ENCODE assay signal across 8 mouse cellular contexts in genomic region chr19:45097868-45098267, GRCm38 (mm10). TPM values are rescaled to one million over a fixed set of nuclear protein-coding genes. Genes with fewer than 3 reads are reported as not detected.
DNase-seq lines count a peak whose midpoint lies in the region; ATAC-seq and TF ChIP-seq lines count a peak whose summit lies in the region.
"Had no signal": no experiment of that assay in that cellular context is flagged by ENCODE, and none has a peak within 500 bp of the region (broad histone marks: within the 10 kb centered on the region; RNA-seq: fewer than 3 reads in every experiment).

No protein-coding gene starts in this region.

- no peak overlapping the region for H3K4me2 ChIP-seq in liver, embryonic 12.5 days
- H3K4me2 ChIP-seq in stomach, postnatal 0 days (replicated peaks; ENCODE audit: low read depth) = no peak overlapping the region
- H3K4me2 ChIP-seq: embryonic facial prominence, embryonic 13.5 days had no signal

- H3K36me3 ChIP-seq in liver, embryonic 12.5 days = no peaks in the 10 kb centered on the region
- no peaks in the 10 kb centered on the region for H3K36me3 ChIP-seq in stomach, postnatal 0 days (ENCODE audit: control insufficient read depth, insufficient read depth, low read length)
- H3K36me3 ChIP-seq: embryonic facial prominence, embryonic 13.5 days had no signal

- in situ Hi-C loops in Patski (cut with MboI; ENCODE audit: low pct_unique_long_range_greater_than_20kb) = no loop called here

- no peak for TF ChIP-seq CTCF in Patski (IDR thresholded peaks at IDR 0.05)
- TF ChIP-seq CTCF in stomach, postnatal 0 days (IDR thresholded peaks at IDR 0.05; ENCODE audit: low read depth) = no peak

- no peak overlapping the region for H3K27ac ChIP-seq in liver, embryonic 12.5 days
- no peak overlapping the region for H3K27ac ChIP-seq in stomach, postnatal 0 days (replicated peaks)
- H3K27ac ChIP-seq: embryonic facial prominence, embryonic 13.5 days had no signal

- peaks cover 31% of the 10 kb centered on the region for H3K27me3 ChIP-seq in liver, embryonic 12.5 days (replicated peaks)
- peaks cover 26% of the 10 kb centered on the region for H3K27me3 ChIP-seq in Patski
- H3K27me3 ChIP-seq in stomach, postnatal 0 days (ENCODE audit: control insufficient read depth, insufficient read depth, low read length) = no peaks in the 10 kb centered on the region

- WGBS in liver, embryonic 12.5 days (ENCODE audit: insufficient replicate concordance) = 13% methylated on average over 11 of the region's 11 CpGs
- WGBS in stomach, postnatal 0 days = 17% methylated on average over 11 of the region's 11 CpGs

- no peak overlapping the region for H3K9ac ChIP-seq in liver, embryonic 12.5 days
- H3K9ac ChIP-seq in stomach, postnatal 0 days (ENCODE audit: low read length) = no peak overlapping the region
- H3K9ac ChIP-seq: embryonic facial prominence, embryonic 13.5 days had no signal

- CTCF ChIA-PET in Patski (lab: Charles Lee) = no interaction called here

- POLR2A ChIA-PET in Patski (lab: Charles Lee) = no interaction called here

- no peak overlapping the region for H3K4me3 ChIP-seq in liver, embryonic 12.5 days
- H3K4me3 ChIP-seq in stomach, postnatal 0 days (ENCODE audit: low read depth, low read length) = no peak overlapping the region
- H3K4me3 ChIP-seq: embryonic facial prominence, embryonic 13.5 days had no signal

- TF ChIP-seq EP300 in stomach, postnatal 0 days (optimal IDR thresholded peaks at IDR 0.05) = no peak

- DNase-seq in liver = peak; percentile 64
- DNase-seq in Patski (ENCODE audit: low read depth, low spot score) = no peak
- DNase-seq in forelimb bud, embryonic 11.5 days (ENCODE audit: low read depth, low spot score) = peak; percentile 77
- DNase-seq in stomach, postnatal 0 days (ENCODE audit: low spot score) = peak; percentile 70
- no peak for DNase-seq in urinary bladder, postnatal 36 days (ENCODE audit: low spot score in 2 of 2)

- H3K9me3 ChIP-seq in liver, embryonic 12.5 days (replicated peaks) = no peaks in the 10 kb centered on the region
- H3K9me3 ChIP-seq in stomach, postnatal 0 days (ENCODE audit: control insufficient read depth, low read length) = no peaks in the 10 kb centered on the region
- H3K9me3 ChIP-seq: embryonic facial prominence, embryonic 13.5 days had no signal

- H3K4me1 ChIP-seq in liver, embryonic 12.5 days = no peaks in the 10 kb centered on the region
- H3K4me1 ChIP-seq in stomach, postnatal 0 days (replicated peaks; ENCODE audit: control insufficient read depth, insufficient read depth) = no peaks in the 10 kb centered on the region
- H3K4me1 ChIP-seq: embryonic facial prominence, embryonic 13.5 days had no signal

- no peak for ATAC-seq in liver, embryonic 12.5 days
- peak; percentile 60 for ATAC-seq in Patski
- ATAC-seq in stomach, postnatal 0 days (ENCODE audit: low FRiP score, low TSS enrichment) = no peak
- no peak for ATAC-seq in activated CD4-positive, CD25-positive, alpha-beta regulatory T cell, adult 4 months

RNA-seq across cellular contexts. Expression of gene Kazald1, which starts 22.8 kb away (rescaled TPM):
- polyA plus RNA-seq in liver, embryonic 12.5 days (2016; fragmentation: Nextera tagmentation; extraction: Ambion mirVana) = 0.18 and 0.35 TPM in 2 replicates
- polyA plus RNA-seq in Patski (2021) = 2.1 TPM
- 3.0 and 3.8 TPM in 2 replicates for polyA plus RNA-seq in stomach, postnatal 0 days (2015; fragmentation: Nextera tagmentation; extraction: Ambion mirVana)
- polyA plus RNA-seq in activated CD4-positive, CD25-positive, alpha-beta regulatory T cell, adult 4 months (2017; shearing (Covaris generic)) = under 1 TPM; 0.47 to 0.48 TPM

RNA-seq across cellular contexts. Expression of gene Sfxn3, which starts 50.6 kb away (rescaled TPM):
- polyA plus RNA-seq in liver, embryonic 12.5 days (2016; fragmentation: Nextera tagmentation; extraction: Ambion mirVana) = 4.1 TPM in 2 replicates
- 77.1 TPM for polyA plus RNA-seq in Patski (2021)
- polyA plus RNA-seq in stomach, postnatal 0 days (2015; fragmentation: Nextera tagmentation; extraction: Ambion mirVana) = 26.7 and 29.7 TPM in 2 replicates
- polyA plus RNA-seq in activated CD4-positive, CD25-positive, alpha-beta regulatory T cell, adult 4 months (2017; shearing (Covaris generic)) = 10 to 100 TPM; 84.1 to 92.7 TPM

RNA-seq across cellular contexts. Expression of gene Pdzd7, which starts 52.4 kb away (rescaled TPM):
- polyA plus RNA-seq in liver, embryonic 12.5 days (2016; fragmentation: Nextera tagmentation; extraction: Ambion mirVana) = not detected in 2 replicates
- 4.9 TPM for polyA plus RNA-seq in Patski (2021)
- 0.33 TPM in 2 replicates for polyA plus RNA-seq in stomach, postnatal 0 days (2015; fragmentation: Nextera tagmentation; extraction: Ambion mirVana)
- under 1 TPM in 1 of 2 experiments, not detected in 1; 0.32 TPM for polyA plus RNA-seq in activated CD4-positive, CD25-positive, alpha-beta regulatory T cell, adult 4 months (2017; shearing (Covaris generic))

RNA-seq across cellular contexts. Expression of gene Tlx1, which starts 52.6 kb away (rescaled TPM):
- not detected in 2 replicates for polyA plus RNA-seq in liver, embryonic 12.5 days (2016; fragmentation: Nextera tagmentation; extraction: Ambion mirVana)
- not detected for polyA plus RNA-seq in Patski (2021)
- not detected in 2 replicates for polyA plus RNA-seq in stomach, postnatal 0 days (2015; fragmentation: Nextera tagmentation; extraction: Ambion mirVana)
- polyA plus RNA-seq in activated CD4-positive, CD25-positive, alpha-beta regulatory T cell, adult 4 months (2017; shearing (Covaris generic)) = not detected

Comparison
In these comparisons a context has a peak if more than half of its experiments do, and no peak if none do; other contexts are left out.
1. DNase-seq: peak in liver (single experiment), forelimb bud, embryonic 11.5 days (single experiment) and stomach, postnatal 0 days (single experiment); none in Patski (single experiment) and urinary bladder, postnatal 36 days (0 of 2).